Mouse (Mus musculus) CD4-positive, CD25-positive, alpha-beta regulatory T cell, adult 2 months (primary cell): ENCODE results near the gene Tbata.

Source experiments
- DNase-seq: peaks from one replicate; pipeline ENCODE4 v3.0.0-alpha.2; 2012; ENCODE audit warnings: low read depth, low spot score

The Tbata gene

GRCm38 (mm10) chr10:61171654-61172053 lies at the start of gene Tbata:
Tbata (plus strand) TSS chr10:61171954.
- no peak for DNase-seq

DNA sequence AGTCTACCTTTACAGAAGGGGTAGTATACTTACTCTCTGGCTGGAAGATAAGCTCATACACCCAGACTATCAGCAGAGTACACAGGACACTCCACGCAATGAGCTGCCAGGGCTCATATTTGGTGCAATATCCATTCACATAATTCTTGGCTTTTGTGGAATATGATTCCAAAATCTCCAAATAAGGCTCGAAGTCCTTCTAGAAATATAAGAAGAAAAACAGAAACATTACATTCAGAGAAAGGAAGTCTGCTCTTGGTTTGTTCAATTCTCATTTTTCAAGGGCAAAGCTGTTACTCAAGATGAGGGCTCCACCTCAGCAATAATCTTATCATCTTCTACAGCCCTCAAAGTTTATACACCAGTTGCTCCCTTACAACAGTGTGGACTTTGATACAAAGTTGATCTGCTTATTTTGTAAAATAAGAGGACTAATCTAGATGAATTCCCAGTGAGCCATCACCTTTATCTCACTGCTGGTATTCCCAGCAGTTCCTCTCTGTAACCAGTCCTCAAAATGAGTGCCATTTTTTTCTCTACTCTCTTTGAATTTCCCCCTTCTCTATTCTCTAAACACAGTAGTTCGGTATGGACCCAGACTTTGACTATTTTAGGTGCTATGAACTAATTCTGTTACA lies 48.4 kb upstream of the Tbata start:
- DNase-seq, result no peak

DNA sequence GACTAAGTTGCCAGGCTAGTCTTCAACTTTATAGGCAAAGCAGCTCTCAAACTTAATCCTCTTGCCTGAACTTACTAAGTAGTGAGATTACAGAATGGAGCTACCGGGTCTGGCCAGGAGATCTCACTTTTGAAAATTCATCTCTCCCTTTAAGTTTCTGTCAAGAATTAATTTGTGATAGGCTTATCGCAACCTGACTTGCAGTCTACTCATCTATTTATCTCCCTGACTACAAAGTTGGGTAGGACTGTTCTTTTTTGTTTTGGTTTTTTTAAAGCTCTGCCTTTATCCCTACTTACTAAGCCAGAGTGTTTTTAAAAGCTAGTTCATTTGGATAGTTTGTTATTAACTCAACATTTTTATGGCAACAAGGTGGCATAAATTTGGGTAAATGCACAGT lies 47.3 kb upstream of the Tbata start:
- no peak for DNase-seq

DNA sequence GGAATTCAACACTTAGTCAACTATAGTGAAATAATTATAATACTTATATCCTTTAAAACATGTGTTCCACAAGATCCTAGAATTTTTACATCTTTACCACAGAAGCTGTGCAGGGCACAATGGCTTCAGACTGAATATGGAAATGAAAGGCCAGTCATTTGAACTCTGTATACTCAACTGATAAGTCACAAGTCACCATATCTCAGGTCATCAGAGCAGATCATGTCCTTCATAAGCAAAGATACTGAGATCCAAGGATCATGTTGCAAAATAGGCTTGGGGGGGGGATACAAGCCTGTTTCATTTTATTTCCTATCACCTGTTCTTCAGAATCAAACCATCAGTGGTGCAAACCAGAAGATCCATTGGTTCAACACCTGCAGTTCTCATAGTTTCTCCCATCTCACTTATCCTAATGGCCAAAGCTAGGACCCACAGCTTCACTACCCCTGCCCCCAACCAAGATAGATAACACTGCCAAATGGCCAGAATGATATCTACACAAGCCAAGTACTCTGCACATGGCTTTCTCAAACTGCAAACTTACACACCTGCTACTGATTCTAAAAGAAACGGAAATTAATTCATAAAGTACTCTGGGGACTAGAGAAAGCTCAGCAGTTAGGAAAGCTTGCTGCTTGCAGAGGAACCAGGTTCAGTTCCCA lies 42.9 kb upstream of the Tbata start:
- no peak for DNase-seq

- DNase-seq, result no peak
These were observed 40.8 kb upstream of the Tbata start for GRCm38 (mm10) chr10:61130959-61131358.

DNA sequence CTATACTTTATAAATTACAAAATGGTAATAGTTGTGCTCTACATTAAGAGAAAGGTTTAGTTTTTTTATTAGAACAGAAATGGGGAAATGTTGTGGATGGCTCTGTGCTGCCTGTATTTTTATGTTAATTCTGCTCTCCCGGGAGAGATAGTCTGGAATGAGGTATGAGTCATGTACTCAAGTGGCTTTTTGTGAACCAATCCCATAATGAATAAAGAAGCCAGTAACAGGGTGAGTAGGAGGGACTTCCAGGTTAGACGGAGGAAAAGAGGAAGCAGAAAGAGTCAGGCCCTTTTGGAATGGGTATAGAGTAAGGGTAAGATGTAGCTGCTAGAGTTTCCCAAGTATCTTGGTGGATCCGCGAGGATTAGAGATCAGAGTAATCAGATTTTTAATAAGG lies 37.7 kb upstream of the Tbata start:
- no peak for DNase-seq

- no peak for DNase-seq
These were observed 36.4 kb upstream of the Tbata start for GRCm38 (mm10) chr10:61135226-61135839.

GRCm38 (mm10) chr10:61137567-61137966 lies 34.2 kb upstream of the Tbata start:
- no peak for DNase-seq

- DNase-seq, result peak; percentile 29
These were observed 28.4 kb upstream of the Tbata start for GRCm38 (mm10) chr10:61143343-61143742.

- DNase-seq, result no peak
These were observed 26.0 kb upstream of the Tbata start for GRCm38 (mm10) chr10:61145766-61146118.

DNA sequence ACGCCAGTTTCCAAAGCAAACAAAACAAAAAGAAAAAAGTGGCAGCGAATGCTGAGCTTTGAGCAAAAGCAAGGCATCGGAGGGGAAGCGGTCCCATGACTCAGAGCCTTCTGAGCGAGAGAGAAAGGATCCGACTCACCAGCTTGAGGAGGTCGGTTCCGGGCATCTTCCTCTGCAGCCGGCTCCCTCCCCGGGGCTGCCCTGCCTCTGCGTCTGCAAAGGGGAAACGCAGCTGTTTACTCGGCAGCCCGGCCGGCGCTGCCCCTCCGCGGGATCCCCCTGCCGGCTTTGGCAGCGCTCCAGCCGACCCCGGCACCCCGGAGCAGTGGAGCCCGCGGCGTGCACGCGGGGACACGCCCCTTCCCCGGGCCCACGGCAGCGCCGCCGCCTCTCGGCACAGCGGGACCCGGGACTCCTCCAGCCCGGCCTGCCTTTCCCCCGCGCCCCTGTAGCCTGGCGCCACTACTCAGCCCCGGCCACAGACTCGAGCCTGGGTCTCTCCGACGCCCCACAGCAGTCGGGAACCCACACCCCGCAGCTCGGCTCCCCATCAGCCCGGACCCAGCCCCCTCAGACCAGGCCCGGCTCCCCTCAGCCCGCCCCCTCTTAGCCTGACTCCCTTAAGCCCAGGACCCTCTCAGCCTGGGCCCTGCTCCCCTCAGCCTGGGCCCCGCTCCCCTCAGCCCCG lies 25.5 kb upstream of the Tbata start:
- peak; percentile 76 for DNase-seq

DNA sequence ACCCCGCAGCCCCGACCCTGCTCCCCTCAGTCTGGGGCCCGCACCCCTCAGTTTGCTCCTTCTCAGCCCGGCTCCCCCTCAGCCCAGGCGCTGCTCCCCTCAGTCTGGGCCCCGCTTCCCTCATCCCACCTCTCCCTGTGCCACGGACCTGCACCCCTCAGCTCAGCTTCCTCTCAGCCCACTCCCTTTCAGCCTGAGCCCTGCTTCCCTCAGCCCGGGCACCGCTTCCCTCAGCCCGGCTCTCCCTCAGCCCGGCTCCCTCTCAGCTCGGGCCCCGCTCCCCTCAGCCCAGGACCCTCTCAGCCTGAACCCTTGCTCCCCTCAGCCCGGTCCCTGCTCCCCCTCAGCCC lies 25.0 kb upstream of the Tbata start:
- DNase-seq, result no peak

DNA sequence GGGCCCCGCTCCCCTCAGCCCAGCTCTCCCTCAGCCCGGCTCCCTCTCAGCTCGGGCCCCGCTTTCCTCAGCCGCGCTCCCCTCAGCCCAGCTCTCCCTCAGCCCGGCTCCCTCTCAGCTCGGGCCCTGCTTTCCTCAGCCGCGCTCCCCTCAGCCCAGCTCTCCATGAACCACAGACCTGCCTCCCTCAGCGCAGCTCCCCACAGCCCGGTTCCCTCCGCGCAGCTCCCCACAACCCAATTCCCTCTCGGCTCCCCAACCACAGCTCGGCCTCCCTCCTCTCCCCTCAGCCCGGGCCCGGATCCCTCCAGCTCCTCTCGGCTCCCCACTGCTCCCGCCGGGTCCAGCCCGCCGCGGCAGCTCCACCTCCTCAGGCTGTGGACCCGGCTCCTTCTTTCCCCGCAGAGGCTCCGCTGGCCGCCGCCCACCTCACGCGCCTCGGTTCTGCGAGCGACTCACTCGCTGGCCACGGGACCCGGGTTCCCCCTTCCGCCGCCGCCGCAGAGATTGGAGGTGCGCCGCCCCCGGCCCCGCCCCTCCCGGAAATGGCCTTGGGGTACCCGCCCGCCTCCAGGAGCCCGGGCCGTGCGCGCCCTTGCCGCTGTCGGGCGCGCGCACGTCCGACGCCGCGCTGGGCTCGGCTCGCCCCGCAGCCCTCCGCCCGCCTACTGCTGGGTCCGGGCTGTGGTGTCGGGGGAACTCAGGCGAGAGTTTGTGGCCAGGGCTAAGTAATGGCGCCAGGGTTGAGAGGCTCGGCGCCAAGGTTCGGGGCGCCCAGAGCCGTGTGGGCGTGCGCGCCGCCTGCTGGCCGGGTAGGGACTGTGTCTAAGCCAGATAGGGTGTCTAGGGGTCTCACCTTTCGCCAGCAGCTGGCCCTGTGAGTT lies 24.4 kb upstream of the Tbata start, which contains the start of gene Sgpl1:
Gene Sgpl1 (minus strand): TSS at position 547 of the 884 bp plus-strand sequence.
- peak; percentile 95 for DNase-seq

DNA sequence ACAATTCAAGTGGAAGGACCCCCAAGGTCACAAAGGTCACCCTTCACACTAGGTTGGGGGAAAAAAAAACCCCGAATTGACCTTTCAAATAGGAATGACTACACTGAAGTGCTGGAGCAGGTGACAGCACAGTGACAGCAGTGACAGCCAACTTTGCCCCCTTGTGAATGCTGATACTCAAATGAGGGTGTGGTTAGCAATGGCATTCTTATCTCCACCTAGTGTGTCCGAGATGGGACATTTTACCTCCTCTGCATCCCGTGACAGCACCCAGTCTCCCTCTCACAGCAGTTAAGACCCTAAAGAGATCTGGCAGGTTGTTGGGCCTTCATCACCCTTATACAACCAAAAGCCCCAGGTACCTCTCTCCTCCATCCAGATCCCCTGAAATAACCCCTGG lies 22.3 kb upstream of the Tbata start:
- DNase-seq, result no peak

- DNase-seq, result no peak
These were observed 21.1 kb upstream of the Tbata start for GRCm38 (mm10) chr10:61150616-61151015.

DNA sequence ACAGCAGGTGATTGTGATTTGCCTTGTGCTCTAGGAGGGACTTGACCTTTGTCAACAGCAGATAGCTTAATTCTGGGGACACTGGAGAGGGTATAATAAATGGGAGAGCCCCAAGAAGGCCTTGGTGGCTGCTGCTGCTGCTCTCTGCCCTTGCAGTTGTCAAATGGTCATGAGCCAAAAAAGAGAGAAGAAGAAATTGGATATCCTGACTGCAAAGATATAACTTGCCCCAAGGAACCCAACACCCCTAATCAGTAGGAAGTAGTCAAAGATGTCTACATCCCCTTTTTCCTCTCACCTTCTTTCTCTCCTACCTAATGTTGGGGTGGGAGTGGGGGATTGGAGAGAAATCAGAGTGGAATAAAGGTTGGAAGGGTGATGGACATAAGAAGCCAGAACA lies 19.6 kb upstream of the Tbata start:
- DNase-seq, result no peak

- DNase-seq, result no peak
These were observed 16.1 kb upstream of the Tbata start for GRCm38 (mm10) chr10:61155611-61156010.

DNA sequence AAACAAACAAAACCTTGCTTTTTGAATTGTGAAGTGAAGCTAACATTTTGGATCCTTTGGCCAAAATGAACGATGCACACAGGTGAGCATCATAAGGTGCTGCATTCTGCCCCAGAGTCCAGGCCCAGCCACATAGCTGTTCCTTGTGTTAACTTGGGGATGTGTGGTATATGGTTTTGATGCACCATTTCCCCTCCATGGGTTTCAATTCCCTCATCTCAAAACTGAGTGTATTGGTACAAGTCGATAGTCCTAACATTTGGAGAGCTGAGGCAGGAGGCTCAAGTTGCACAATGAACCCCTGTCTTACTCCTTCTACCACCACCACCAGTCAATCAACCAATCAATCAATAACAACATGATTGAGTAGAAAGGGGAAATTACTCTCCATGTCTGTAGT lies 15.3 kb upstream of the Tbata start:
- DNase-seq, result no peak

DNA sequence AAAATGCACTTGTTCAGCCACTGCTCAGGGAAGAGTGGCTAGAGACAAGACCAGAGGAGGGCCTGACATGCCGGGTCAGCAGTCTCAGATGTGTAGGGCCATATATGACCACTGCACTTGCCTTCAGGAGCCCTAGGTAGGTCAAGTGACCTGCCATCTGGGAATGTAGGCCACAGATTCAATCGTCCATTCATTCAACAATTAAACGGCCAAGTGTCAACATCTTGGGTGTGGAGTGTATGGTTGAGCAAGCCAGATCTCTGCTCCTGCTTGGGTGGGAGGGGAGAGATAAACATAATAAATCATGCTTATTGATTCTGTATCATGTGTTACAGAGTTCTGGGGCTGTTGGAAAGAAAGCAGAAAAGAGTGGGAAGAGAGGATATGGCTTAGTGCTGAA lies 13.2 kb upstream of the Tbata start:
- DNase-seq, result no peak

- no peak for DNase-seq
These were observed 11.7 kb upstream of the Tbata start for GRCm38 (mm10) chr10:61160089-61160488.

DNA sequence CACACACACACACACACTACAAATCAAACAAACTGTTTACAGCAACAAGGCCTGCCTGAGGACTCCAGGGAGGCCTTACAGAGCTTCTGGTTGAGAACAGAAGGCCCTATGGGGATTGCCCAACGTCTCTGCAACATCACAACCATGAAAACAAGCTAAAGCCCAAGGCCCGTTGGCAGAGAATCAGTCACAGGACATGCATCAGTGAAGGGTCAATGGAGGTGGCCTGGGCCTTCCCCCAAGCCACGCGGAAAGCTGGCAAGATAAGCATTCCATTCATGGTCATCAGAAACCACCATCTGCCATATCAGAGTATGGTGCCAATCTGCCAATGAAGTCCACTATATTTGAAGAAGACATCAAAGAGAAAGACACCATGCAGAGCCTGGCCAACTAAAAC lies 11.1 kb upstream of the Tbata start:
- no peak for DNase-seq

DNA sequence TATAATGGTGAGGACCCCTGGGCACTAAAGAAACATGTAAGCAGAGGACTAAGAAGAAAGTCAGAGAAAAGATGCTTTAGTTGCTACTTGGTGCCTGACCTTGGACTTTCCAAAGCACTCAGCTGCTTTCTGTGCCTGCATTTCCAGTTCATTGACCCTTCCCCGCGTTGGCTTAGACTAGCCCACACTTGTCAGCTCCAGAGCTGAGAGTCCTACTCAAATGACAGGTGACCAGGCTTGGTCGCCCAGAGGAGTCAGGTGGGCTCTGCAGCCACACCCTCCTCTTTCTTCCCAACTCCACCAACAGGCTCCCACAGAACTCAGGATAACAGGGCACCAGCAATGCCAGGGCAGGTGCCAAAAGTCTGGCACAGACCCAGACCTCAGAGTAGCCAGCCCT lies 9.4 kb upstream of the Tbata start:
- DNase-seq, result no peak
